Mouse (Mus musculus) frontal cortex, postnatal 14 days (tissue): Measurements from ENCODE around the gene Kpnb1.

Source experiments
- DNase-seq, 2 experiments: peaks; one replicate each; pipeline ENCODE4 v3.0.0; 2022; ENCODE audit warnings: low spot score in 2 of 2

Kpnb1 gene

GRCm38 (mm10) chr11:97142159-97142608 lies 45.5 kb downstream of the Kpnb1 start:
- no peak for DNase-seq

- no peak for DNase-seq
Measured at GRCm38 (mm10) chr11:97140811-97141210, 46.9 kb downstream of the Kpnb1 start.

- DNase-seq: no peak
Measured at GRCm38 (mm10) chr11:97139256-97139655, 48.4 kb downstream of the Kpnb1 start.

GRCm38 (mm10) chr11:97138554-97139226 lies 49.0 kb downstream of the Kpnb1 start:
- no peak for DNase-seq

GRCm38 (mm10) chr11:97133270-97133669 lies 54.4 kb downstream of the Kpnb1 start:
- DNase-seq: no peak

GRCm38 (mm10) chr11:97132185-97132584 lies 55.5 kb downstream of the Kpnb1 start:
- DNase-seq: no peak

GRCm38 (mm10) chr11:97131683-97132082 lies 56.0 kb downstream of the Kpnb1 start:
- DNase-seq: no peak

GRCm38 (mm10) chr11:97130318-97130717 lies 57.4 kb downstream of the Kpnb1 start:
- DNase-seq: no peak

- no peak for DNase-seq
Measured at GRCm38 (mm10) chr11:97128956-97129355, 58.7 kb downstream of the Kpnb1 start.

GRCm38 (mm10) chr11:97127470-97128223 lies 60.0 kb downstream of the Kpnb1 start:
- DNase-seq: no peak

GRCm38 (mm10) chr11:97126645-97127468 lies 60.8 kb downstream of the Kpnb1 start:
- no peak for DNase-seq

- DNase-seq: no peak
Measured at GRCm38 (mm10) chr11:97124266-97125036, 63.2 kb downstream of the Kpnb1 start.

GRCm38 (mm10) chr11:97123282-97123890 lies 64.3 kb downstream of the Kpnb1 start:
- DNase-seq: no peak

GRCm38 (mm10) chr11:97120641-97121040 lies 67.0 kb downstream of the Kpnb1 start:
- DNase-seq: no peak

- no peak for DNase-seq
Measured at GRCm38 (mm10) chr11:97120221-97120620, 67.5 kb downstream of the Kpnb1 start.

- DNase-seq: no peak
Measured at GRCm38 (mm10) chr11:97115797-97116196, 71.9 kb downstream of the Kpnb1 start.

- DNase-seq: no peak
Measured at GRCm38 (mm10) chr11:97114671-97115601, 72.7 kb downstream of the Kpnb1 start, which contains the start of gene Tbx21. Gene Tbx21, minus strand, starts transcription at chr11:97115331.

- no peak for DNase-seq
Measured at GRCm38 (mm10) chr11:97112519-97113125, 75.1 kb downstream of the Kpnb1 start.
